Mouse (Mus musculus) CH12.LX (cell line): ENCODE data around the gene Hdac9. TPM values are rescaled to one million over a fixed set of nuclear protein-coding genes. Genes with fewer than 3 reads are reported as not detected.

Experiments
- DNase-seq: peaks from one replicate; pipeline ENCODE4 v3.0.0-alpha.2; 2013; ENCODE audit errors: extremely low read depth
- H3K27ac ChIP-seq: 2 replicates; pipeline ENCODE4 v1.5.1; 2012; ENCODE audit warnings: low read depth, mild to moderate bottlenecking, control low read depth, moderate library complexity; ENCODE audit not compliant: insufficient read depth
- H3K27me3 ChIP-seq: replicated peaks from 2 replicates; pipeline ENCODE3; 2012; ENCODE audit warnings: inconsistent platforms
- H3K36me3 ChIP-seq, 2 experiments: replicated peaks in 1 of 2; 2 replicates each; pipeline versions ENCODE3 to v1.6.1; 2012; ENCODE audit warnings: inconsistent platforms in 1 of 2, low read length in 1 of 2, mild to moderate bottlenecking in 1 of 2, mixed read lengths in 1 of 2, moderate library complexity in 1 of 2; ENCODE audit not compliant: control insufficient read depth in 1 of 2, insufficient read depth in 1 of 2
- H3K4me1 ChIP-seq, 2 experiments: 2 replicates each; pipeline ENCODE4 v1.6.1; 2012; ENCODE audit warnings: inconsistent platforms in 1 of 2, moderate library complexity in 1 of 2; ENCODE audit not compliant: insufficient read depth in 2 of 2, control insufficient read depth in 1 of 2
- H3K4me2 ChIP-seq: 2 replicates; pipeline ENCODE4 v1.6.1; 2012; ENCODE audit warnings: low read depth, mild to moderate bottlenecking, control low read depth; ENCODE audit not compliant: poor library complexity, insufficient read depth, severe bottlenecking
- H3K4me3 ChIP-seq, 3 experiments: fragments of 150-350 bp in 1 of 3; sonication (generic) in 1 of 3; replicated peaks in 1 of 3; 2 replicates each; pipeline versions ENCODE3 to v1.5.1; 2011 to 2012; ENCODE audit warnings: low read depth in 2 of 3, low read length in 2 of 3, mild to moderate bottlenecking in 2 of 3, moderate library complexity in 2 of 3, control low read depth in 1 of 3, improper control_type of control experiment in 1 of 3, inconsistent platforms in 1 of 3, mixed read lengths in 1 of 3; ENCODE audit not compliant: poor library complexity in 1 of 3
- H3K79me2 ChIP-seq: replicated peaks from 2 replicates; pipeline ENCODE4 v1.6.1; 2012; ENCODE audit warnings: mild to moderate bottlenecking, moderate library complexity; ENCODE audit not compliant: control insufficient read depth, poor library complexity, insufficient read depth, severe bottlenecking; ENCODE audit errors: extremely low read depth
- H3K9ac ChIP-seq: 2 replicates; pipeline ENCODE4 v1.6.1; 2012; ENCODE audit warnings: low read depth, mild to moderate bottlenecking, control low read depth, moderate library complexity; ENCODE audit not compliant: insufficient read depth
- H3K9me3 ChIP-seq: replicated peaks from 2 replicates; pipeline ENCODE3; 2012; ENCODE audit warnings: low read length, inconsistent platforms, mixed read lengths
- BHLHE40 ChIP-seq: IDR thresholded peaks from 2 replicates; pipeline ENCODE4 v1.6.1; 2011; ENCODE audit warnings: mild to moderate bottlenecking, low read depth, low read length, improper control_type of control experiment
- CHD2 ChIP-seq: IDR thresholded peaks from 2 replicates; pipeline ENCODE4 v1.6.1; 2011; ENCODE audit warnings: low read length, improper control_type of control experiment
- E2F4 ChIP-seq: IDR thresholded peaks from 2 replicates; pipeline ENCODE4 v1.6.1; 2011; ENCODE audit warnings: low read depth, low read length, improper control_type of control experiment; ENCODE audit not compliant: insufficient replicate concordance
- EP300 ChIP-seq: IDR thresholded peaks from 2 replicates; pipeline ENCODE4 v1.6.1; 2011; ENCODE audit warnings: low read length, improper control_type of control experiment
- ETS1 ChIP-seq: conservative IDR thresholded peaks from 2 replicates; pipeline ENCODE4 v1.6.1; 2012; ENCODE audit warnings: low read depth, mild to moderate bottlenecking, inconsistent platforms, low read length, improper control_type of control experiment, moderate library complexity
- HCFC1 ChIP-seq: IDR thresholded peaks from 2 replicates; pipeline ENCODE4 v1.6.1; 2012; ENCODE audit warnings: low read depth, mild to moderate bottlenecking, inconsistent platforms, low read length, improper control_type of control experiment
- IRF4 ChIP-seq: IDR thresholded peaks from 2 replicates; pipeline ENCODE4 v1.6.1; 2014; ENCODE audit warnings: low read depth, mild to moderate bottlenecking, inconsistent platforms, low read length, improper control_type of control experiment
- JUN ChIP-seq: IDR thresholded peaks from 2 replicates; pipeline ENCODE4 v1.6.1; 2011; ENCODE audit warnings: low read depth, mild to moderate bottlenecking, low read length, improper control_type of control experiment, moderate library complexity; ENCODE audit not compliant: insufficient read depth
- MAFK ChIP-seq: IDR thresholded peaks from 2 replicates; pipeline ENCODE4 v1.6.1; 2011; ENCODE audit warnings: low read length, improper control_type of control experiment; ENCODE audit not compliant: insufficient replicate concordance
- MXI1 ChIP-seq: IDR thresholded peaks from 2 replicates; pipeline ENCODE4 v1.6.1; 2011; ENCODE audit warnings: mild to moderate bottlenecking, low read depth, low read length, improper control_type of control experiment
- NELFE ChIP-seq: IDR thresholded peaks from 2 replicates; pipeline ENCODE4 v1.6.1; 2011; ENCODE audit warnings: low read depth, low read length, improper control_type of control experiment
- NRF1 ChIP-seq: IDR thresholded peaks from 2 replicates; pipeline ENCODE4 v1.6.1; 2014; ENCODE audit warnings: low read depth, mild to moderate bottlenecking, inconsistent platforms, low read length, improper control_type of control experiment, moderate library complexity
- PAX5 ChIP-seq: IDR thresholded peaks from 2 replicates; pipeline ENCODE4 v1.6.1; 2012; ENCODE audit warnings: low read length, inconsistent platforms, mixed read lengths
- POLR2A ChIP-seq: IDR thresholded peaks from 2 replicates; pipeline ENCODE4 v1.6.1; 2011; ENCODE audit warnings: low read depth, mild to moderate bottlenecking, improper control_type of control experiment, low read length
- POLR2AphosphoS2 ChIP-seq: IDR thresholded peaks from 2 replicates; pipeline ENCODE4 v1.6.1; 2011; ENCODE audit warnings: low read depth, low read length, improper control_type of control experiment
- RCOR1 ChIP-seq: conservative IDR thresholded peaks from 2 replicates; pipeline ENCODE4 v1.6.1; 2012; ENCODE audit warnings: low read depth, mild to moderate bottlenecking, inconsistent platforms, low read length, improper control_type of control experiment
- SIN3A ChIP-seq: IDR thresholded peaks from 2 replicates; pipeline ENCODE4 v1.6.1; 2012; ENCODE audit warnings: low read length, improper control_type of control experiment, inconsistent platforms
- TBP ChIP-seq: conservative IDR thresholded peaks from 2 replicates; pipeline ENCODE4 v1.6.1; 2011; ENCODE audit warnings: low read depth, low read length, improper control_type of control experiment
- TCF12 ChIP-seq: IDR thresholded peaks from 2 replicates; pipeline ENCODE4 v1.6.1; 2014; ENCODE audit warnings: low read depth, mild to moderate bottlenecking, inconsistent platforms, low read length, improper control_type of control experiment
- USF2 ChIP-seq: conservative IDR thresholded peaks from 2 replicates; pipeline ENCODE4 v1.6.1; 2011; ENCODE audit warnings: low read depth, low read length, improper control_type of control experiment
- ZKSCAN1 ChIP-seq: IDR thresholded peaks from 2 replicates; pipeline ENCODE4 v1.6.1; 2012; ENCODE audit warnings: low read depth, inconsistent platforms, low read length, improper control_type of control experiment, borderline replicate concordance
- ZMIZ1 ChIP-seq: IDR thresholded peaks from 2 replicates; pipeline ENCODE4 v1.6.1; 2012; ENCODE audit warnings: low read depth, mild to moderate bottlenecking, inconsistent platforms, low read length, improper control_type of control experiment
- ZNF384 ChIP-seq: IDR thresholded peaks from 2 replicates; pipeline ENCODE4 v1.6.1; 2012; ENCODE audit warnings: low read depth, low read length, improper control_type of control experiment, inconsistent platforms
- dilution Hi-C: fragments of 300-500 bp; cut with MboI; formaldehyde crosslinking; loops from 2 replicates; pipeline ENCODE4 v1.14.3; 2020; ENCODE audit warnings: low sequenced_read_pairs; ENCODE audit not compliant: extremely low pct_unique_long_range_greater_than_20kb, extremely low pct_ligation_motif_present
- in situ Hi-C: fragments of 300-500 bp; cut with MboI; formaldehyde crosslinking; loops from 3 replicates; pipeline ENCODE4 v1.14.3; 2019; ENCODE audit warnings: low sequenced_read_pairs, low pct_ligation_motif_present, low pct_unique_long_range_greater_than_20kb, mixed read lengths
- polyA plus RNA-seq: library from polyadenylated mRNA; unstranded; fragments of >175 nt; gene quantifications from 2 replicates; pipeline ENCODE4 v1.2.1, GENCODE M21; 2012; ENCODE audit warnings: low read depth; ENCODE audit not compliant: insufficient read length
- total RNA-seq, 2 experiments: library from RNA; depleted of rRNA; stranded (reverse); fragments of 300-350 nt in 1 of 2; fragments of >200 nt in 1 of 2; gene quantifications; 2 replicates each; pipeline ENCODE4 v1.2.3; 2012 to 2014

The Hdac9 gene
- total and polyA plus RNA-seq, 3 experiments, result 0.04 to 0.38 (median 0.17) TPM

DNA sequence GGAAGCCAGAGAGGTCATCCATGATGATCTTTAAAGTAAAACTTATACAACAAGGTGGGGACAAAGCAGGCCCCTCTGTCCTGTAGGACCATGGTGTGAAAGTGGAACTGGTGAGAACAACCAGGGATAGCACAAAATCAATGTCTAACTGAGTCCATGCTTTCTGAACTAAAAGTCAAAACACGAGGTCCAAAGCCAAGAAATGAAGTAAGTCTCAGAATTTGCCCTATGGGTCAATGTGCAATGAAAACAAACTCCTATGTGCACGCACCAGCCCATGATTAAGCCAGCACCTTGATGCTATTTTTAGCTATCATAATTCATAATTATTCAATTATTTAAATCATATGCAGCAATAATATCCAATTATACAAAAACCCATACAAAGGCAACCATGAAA, 196.0 kb downstream of the Hdac9 start (continued):
- TF ChIP-seq ZMIZ1 (no peak), CHD2 (no peak)

DNA sequence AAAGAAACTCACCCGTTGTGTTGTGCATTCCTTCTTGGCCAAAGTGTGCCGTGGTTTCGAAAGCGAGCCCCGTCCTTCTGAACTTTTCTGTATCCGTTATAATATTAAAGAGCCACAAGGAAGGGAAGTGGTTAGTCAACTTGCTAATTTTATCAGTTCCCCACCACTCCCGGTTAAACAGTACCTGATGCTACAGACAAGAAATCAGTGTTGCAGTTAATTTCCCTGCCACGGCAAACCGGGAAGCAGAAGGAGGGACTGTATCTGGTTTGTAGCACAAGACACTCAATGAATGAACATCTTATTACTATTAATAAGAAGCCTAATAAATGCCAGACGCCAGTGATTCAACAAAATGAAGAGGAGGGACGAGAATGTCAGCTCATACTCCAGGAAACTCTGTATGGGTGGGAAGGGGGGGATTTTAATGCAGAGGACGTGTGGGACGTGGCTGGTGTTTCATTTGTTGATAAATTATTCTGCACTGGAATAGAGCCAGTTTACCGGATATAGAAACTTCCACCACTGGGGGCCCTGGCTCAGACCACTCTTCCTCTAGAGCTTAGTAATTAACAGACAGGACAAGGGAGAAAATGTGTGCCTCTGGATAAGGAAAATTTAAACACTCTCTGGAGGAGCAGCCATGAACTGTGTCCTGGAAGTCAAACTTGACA, 202.5 kb downstream of the Hdac9 start:
- in situ Hi-C loops, result no loop called here
- Histone ChIP-seq H3K9ac (no peak overlapping the region), H3K27me3 (no peaks in the 10 kb centered on the region), H3K9me3 (no peaks in the 10 kb centered on the region), H3K36me3 (no peaks in the 10 kb centered on the region), H3K4me1 (no peaks in the 10 kb centered on the region; a peak in 1 of 4 replicates), H3K27ac (no peak overlapping the region), H3K79me2 (no peaks in the 10 kb centered on the region), H3K4me3 (no peak overlapping the region), H3K4me2 (peak overlapping the region; percentile 86)
- DNase-seq, result no peak
- dilution Hi-C loops, result no loop called here
- TF ChIP-seq ZMIZ1 (no peak), NELFE (no peak), EP300 (no peak), MAFK (no peak), PAX5 (no peak), ZNF384 (no peak), TCF12 (no peak), POLR2A (no peak), E2F4 (no peak), CHD2 (no peak), TBP (no peak), MXI1 (no peak)

DNA sequence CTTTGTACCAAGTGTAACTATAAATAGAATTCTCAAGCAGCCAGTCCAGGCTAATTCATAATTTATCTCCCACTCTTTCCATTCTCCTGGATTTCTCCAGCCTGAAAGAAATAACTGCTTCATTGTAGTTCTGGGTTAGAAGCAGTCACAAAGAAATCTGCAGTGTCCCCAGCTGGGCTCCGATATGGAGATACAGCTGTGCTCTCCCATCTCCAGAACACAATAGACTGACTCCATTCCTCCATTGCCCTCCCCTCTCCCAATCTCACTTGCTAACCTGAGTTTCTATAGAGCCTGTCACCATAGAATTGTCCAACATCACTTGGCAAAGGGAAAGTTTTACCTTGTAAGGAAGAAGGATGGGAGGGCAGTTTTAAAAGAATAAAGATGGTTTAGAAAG, 218.9 kb downstream of the Hdac9 start:
- Histone ChIP-seq H3K4me2 (no peak overlapping the region), H3K27me3 (no peaks in the 10 kb centered on the region), H3K9ac (no peak overlapping the region), H3K79me2 (no peaks in the 10 kb centered on the region), H3K27ac (no peak overlapping the region), H3K36me3 (no peaks in the 10 kb centered on the region), H3K4me3 (no peak overlapping the region), H3K4me1 (no peaks in the 10 kb centered on the region), H3K9me3 (no peaks in the 10 kb centered on the region)
- dilution Hi-C loops, result no loop called here
- no peak for DNase-seq
- no peak for TF ChIP-seq SIN3A
- TF ChIP-seq ZKSCAN1, result no peak
- no peak for TF ChIP-seq TBP
- TF ChIP-seq ETS1, result no peak
- TF ChIP-seq POLR2AphosphoS2, result no peak
- no peak for TF ChIP-seq IRF4
- TF ChIP-seq POLR2A, result no peak
- TF ChIP-seq JUN, result no peak
- no peak for TF ChIP-seq EP300
- TF ChIP-seq BHLHE40, result no peak
- TF ChIP-seq RCOR1, result no peak
- no peak for TF ChIP-seq MXI1
- TF ChIP-seq USF2, result no peak
- no peak for TF ChIP-seq HCFC1
- no peak for TF ChIP-seq NRF1
- in situ Hi-C loops, result no loop called here
